Mouse (Mus musculus) common myeloid progenitor, adult 5-6 weeks (primary cell): Measurements from ENCODE around the gene Rnase12. TPM values are rescaled to one million over a fixed set of nuclear protein-coding genes. Genes with fewer than 3 reads are reported as not detected.
A peak's percentile ranks its signal among the peaks of the same experiment; 100 is the strongest.

Source experiments
- ATAC-seq: replicated peaks from 2 replicates; pipeline ENCODE4 v1.8.0; 2016; ENCODE audit warnings: low read depth, mild to moderate bottlenecking, moderate TSS enrichment, inconsistent platforms; ENCODE audit not compliant: poor library complexity, severe bottlenecking
- total RNA-seq: library from RNA; stranded (forward); fragments of 200-1000, 187-1606 nt; gene quantifications from 2 replicates; pipeline ENCODE4 v1.2.3, GENCODE M21; 2017

Rnase12 gene
- total RNA-seq, 1 experiment from 2014 or later, result not detected

- no peak for ATAC-seq
Observed at GRCm38 (mm10) chr14:51085911-51086310, 28.4 kb upstream of the Rnase12 start.

DNA sequence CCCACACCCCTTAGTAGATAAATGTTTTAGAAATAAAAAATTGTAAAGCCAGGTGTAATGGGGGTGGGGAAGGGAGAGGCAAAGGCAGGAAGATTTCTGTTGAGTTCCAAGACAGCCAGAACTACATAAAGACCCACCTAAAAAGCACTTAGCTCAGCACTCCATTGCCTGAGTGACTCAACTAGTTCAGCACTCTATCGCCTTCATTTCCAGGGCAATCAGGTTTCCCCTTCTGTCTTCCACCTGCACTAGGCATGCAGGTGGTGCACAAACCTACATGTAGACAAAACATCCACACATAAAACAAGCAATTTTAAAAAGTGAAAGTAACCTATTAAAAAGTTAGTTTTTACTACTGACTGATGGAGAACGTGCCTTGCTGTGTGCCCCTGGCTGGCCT is 27.6 kb upstream of the Rnase12 start:
- no peak for ATAC-seq

DNA sequence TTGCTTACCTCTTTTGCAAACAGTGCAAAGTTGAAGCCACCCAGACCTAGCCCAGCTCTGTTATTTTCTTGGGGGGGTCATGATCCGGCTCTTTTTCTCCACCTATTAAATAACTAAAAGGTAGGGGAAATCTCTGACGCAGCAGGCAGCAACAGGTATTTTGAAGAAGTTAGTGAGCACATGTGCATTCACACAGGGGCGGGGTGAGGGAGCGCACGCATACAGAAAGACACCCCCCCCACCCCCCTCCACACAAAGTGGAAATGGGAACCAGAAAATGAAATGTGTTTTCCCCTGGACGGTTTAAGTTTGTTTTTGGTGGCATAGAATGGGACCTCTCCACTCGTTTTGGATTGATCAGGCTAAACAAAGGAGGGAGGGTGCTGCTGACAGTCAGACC is 26.3 kb upstream of the Rnase12 start:
- 0 out of 2 replicates have a peak, but pooled peaks have one; percentile 8 for ATAC-seq

- peak; percentile 72 for ATAC-seq
Observed at GRCm38 (mm10) chr14:51082599-51083581, 25.4 kb upstream of the Rnase12 start.

GRCm38 (mm10) chr14:51081035-51081434 is 23.6 kb upstream of the Rnase12 start:
- no peak for ATAC-seq

- no peak for ATAC-seq
Observed at GRCm38 (mm10) chr14:51079180-51079579, 21.7 kb upstream of the Rnase12 start.

DNA sequence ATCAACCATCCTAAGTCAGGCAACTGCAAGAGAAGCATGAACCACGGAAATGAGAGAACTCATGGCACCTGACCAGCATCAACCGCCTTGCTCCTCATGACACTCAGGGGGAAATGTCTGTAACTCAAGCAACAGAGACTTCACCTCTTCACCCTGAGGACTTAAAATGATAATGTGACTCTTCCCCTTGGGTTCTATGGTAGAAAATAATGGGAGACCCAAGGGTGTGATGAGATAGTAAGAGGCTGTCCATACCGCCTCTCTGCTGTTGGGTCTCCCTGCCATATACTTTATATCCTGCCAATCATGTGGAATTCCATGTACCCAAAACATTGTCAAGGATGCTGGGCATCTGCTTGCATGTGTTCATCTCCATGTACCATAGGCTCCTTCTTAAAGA is 16.9 kb upstream of the Rnase12 start, which contains the start of gene Olfr750:
Gene Olfr750 (minus strand): TSS at position 101 of the 400 bp plus-strand sequence.
- no peak for ATAC-seq

DNA sequence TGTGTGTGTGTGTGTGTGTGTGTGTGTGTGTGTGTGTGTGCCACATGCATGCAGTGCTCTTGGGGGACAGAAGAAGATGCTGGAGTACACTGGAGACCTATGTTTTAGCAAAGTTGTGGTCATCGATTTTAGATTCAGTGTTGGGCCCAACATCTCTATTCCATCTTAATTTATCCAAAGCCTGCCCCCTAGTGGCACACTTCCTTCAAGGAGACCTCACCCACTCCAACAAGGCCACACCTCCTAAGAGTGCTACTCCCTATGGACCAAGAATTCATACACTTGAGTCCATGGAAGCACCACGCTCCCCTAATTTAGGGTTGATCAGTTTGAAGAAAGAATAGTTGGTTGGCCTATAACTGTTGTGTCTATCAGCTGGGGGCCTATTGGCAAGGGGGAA is 12.2 kb upstream of the Rnase12 start:
- no peak; the same call in 1 of the 2 replicates for ATAC-seq

DNA sequence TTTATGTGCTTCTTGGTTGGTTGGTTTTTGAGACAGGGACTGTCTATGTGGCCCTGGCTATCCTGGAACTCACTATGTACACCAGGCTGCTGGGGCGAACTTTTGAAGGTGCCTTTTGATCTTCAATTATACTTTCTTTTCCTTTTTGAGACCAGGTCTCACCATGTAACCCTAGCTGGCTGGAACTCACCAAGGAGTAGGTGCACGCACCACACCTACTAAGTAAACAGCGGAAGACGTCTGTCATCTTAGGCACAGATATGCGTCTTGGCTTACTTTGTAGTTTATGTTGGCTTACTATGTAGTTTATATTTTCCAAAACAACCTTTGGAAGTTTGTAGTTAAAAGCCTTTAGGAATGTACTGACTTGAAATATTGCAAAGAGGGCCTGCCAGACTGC is 11.5 kb upstream of the Rnase12 start:
- ATAC-seq, result no peak

DNA sequence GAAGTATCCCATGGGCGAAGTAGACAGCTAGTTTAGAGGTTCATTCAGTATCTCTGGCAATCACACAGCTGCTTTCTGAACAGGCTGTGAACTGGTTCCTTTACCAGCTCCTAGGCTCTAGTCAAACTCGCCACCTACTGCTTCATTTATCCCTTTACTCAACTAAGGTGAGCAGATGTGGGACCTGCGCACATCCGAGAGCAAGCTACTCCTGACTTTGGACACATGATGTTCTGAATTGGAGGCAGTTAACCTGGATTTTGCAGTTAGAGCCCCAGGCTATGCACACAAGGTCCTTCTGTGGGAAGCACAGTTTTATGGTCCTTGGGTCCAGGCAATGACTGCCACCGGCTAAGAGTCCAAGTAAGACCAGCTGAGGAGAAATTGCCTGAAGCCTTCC is 3.3 kb upstream of the Rnase12 start:
- ATAC-seq, result no peak

GRCm38 (mm10) chr14:51054243-51055237 is 2.9 kb downstream of the Rnase12 start:
- no peak for ATAC-seq

- ATAC-seq, result no peak
Observed at GRCm38 (mm10) chr14:51053176-51053575, 4.3 kb downstream of the Rnase12 start.

DNA sequence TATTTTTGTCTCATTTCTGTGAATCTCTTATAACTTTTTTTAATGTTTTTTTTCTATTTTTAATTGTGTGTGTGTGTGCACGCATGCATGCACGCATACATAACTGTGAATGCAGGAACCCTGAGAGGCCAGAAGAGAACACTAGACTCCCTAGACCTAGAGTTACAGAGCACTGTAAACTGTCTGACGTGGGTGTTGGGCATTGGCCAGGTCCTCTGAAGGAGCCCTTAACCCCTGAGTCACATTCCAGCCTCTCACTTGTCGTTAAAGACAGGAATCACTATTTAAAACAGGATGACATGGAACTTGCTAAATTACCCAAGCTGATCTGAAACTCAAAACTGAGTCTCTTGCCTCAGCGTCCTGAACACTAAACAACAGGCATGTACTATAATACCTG is 5.5 kb downstream of the Rnase12 start:
- ATAC-seq, result no peak

- ATAC-seq, result no peak
Observed at GRCm38 (mm10) chr14:51050063-51050462, 7.4 kb downstream of the Rnase12 start, which contains the start of gene Rnase11. Rnase11 (minus strand) TSS chr14:51050163.

GRCm38 (mm10) chr14:51047846-51048245 is 9.6 kb downstream of the Rnase12 start:
- peak; percentile 71 for ATAC-seq

DNA sequence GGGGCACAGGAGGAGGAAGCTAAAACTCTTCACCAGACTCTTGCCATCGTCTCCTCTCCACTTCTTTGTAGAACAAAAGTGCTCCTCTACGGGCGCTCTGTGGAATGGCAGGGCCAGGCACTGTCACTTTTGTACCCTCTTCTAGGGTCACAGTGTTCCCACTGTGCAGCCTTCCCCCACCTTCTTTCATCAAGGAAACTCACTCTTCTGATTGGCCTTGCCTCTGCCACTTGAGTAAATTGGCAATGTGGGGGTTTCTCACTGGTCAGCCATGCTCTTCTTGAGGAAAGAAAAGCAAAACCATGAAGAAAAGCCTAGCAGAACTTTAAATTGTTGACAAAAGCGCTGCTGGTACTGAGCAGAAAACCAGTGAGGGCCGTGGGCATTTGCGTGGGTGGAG is 15.7 kb downstream of the Rnase12 start, which contains the start of gene Rnase9:
Gene Rnase9 (minus strand): TSS at position 101 of the 400 bp plus-strand sequence.
- ATAC-seq, result no peak

DNA sequence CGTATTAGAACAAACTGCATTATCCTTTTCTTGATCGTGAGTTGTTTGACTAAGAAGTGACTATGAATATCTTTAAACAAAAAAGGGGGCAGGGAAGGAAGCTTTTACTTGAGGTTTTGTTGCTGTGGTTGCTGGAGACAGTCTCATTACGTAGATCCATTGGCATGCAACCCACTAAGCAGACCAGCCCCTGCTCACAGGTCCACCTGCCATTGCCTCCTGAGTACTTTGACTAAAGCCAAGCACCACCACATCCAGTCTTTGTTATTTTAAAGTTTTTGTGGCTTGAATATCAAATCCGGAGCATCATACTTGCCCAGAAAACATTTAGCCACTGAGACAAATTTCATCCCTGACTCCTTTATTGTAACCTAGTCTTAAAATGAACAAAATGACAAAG is 21.2 kb downstream of the Rnase12 start:
- no peak for ATAC-seq

- ATAC-seq, result no peak
Observed at GRCm38 (mm10) chr14:51035206-51035605, 22.3 kb downstream of the Rnase12 start.

DNA sequence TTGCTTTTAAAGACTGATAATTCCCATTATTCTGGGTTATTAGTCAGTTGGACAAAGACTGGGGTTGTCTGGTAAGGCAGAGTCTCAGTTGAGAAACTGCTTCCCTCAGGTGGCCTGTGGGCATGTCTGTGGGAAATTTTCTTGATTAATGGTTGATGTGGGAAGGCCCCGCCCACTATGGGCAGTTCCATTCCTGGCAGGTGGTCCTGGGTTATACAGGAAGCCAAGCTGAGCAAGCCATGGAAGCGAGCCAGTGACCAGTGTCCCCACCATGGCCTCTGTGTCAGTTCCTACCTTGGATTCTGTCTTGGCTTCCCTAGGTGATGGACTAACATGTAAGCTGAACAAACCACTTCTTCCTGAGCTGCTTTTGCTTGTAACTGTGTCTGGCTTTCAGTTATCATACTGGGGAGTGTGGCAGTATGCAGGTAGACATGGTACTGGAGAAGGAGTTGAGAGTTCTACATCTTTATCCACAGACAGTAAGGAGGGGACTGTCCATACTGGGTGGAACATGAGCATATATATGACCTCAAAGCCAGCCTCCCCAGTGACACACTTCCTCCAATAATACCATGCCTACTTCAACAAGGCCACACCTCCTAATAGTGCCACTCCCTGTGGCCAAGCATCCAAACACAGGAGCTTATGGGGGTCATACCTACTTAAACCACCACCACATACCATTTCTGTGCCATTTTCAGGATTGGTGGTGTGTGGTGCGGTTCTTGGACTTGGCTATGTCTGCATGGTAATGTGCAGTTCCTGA is 29.9 kb downstream of the Rnase12 start:
- ATAC-seq, result peak; percentile 28
